Mouse (Mus musculus) urinary bladder, postnatal 4 days (tissue): ENCODE results near the gene Asb8.

Experiments used
- DNase-seq, 2 experiments: peaks; one replicate each; pipeline ENCODE4 v3.0.0; 2021 to 2022; ENCODE audit warnings: low spot score in 2 of 2

Asb8 gene

DNA sequence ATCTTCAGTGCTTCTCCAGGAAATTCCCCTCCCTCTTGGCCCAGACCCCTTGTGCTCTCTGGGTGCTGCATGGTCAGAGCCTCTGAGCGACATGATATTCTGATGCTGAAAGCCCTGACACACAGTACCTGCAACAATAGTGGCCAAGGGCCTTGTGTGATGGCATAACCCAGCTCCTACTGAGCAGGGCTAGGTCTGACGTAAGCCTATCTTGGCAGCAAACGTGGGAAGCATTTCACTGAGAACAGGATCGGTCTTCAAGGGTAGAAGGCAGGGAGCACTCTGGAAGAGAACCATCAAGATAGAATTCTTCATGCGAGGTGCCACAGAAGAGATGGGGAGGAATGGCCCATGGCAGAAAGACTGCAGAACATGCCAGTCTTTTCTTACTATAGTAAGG is at the start of gene Asb8:
Gene Asb8, minus strand, starts transcription at position 101 of the 400 bp plus-strand sequence.
- DNase-seq = no peak

DNA sequence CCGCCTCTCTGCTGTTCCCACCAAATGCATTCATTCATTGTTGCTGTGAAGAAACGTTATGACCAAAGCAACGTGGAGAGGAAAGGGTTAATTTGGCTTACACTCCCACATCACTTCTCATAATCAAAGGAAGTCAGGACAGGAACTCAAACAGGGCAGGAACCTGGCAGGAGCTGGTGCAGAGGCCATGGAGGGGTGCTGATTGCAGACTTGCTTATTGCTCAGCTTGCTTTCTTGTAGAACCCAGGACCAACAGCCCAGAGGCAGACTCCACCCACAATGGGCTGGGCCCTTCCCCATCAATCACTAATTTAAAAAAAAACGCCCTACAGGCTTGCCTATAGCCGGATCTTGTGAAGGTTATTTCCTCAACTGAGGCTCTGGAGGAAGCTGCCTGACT is 48.7 kb upstream of the Asb8 start:
- DNase-seq = no peak

DNA sequence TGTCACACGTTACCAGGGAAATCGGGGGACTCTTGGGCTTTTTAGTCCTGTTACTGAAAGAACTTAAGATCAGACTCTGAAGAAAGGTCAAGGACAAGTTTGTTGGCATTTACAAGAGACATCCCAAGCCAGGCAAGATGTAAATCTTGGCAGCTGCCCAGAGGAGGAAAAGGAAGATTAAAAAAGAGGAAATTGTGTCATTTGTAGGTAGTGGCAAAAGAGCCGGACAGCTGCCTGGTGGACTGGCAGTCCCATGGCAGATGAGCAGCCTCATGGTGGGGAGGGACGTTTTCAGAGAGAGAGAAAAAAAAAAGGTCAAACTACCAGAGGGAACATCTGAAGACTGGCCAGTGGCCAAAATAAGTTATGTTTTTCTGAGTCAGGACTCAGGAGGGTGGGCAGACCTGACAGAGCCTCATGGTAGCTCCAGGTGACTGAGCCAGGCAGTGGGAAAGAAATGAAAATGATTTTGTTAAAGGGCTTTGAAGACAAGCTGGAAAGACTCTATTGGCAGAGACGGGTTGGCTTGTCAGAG is 48.0 kb upstream of the Asb8 start:
- no peak for DNase-seq

DNA sequence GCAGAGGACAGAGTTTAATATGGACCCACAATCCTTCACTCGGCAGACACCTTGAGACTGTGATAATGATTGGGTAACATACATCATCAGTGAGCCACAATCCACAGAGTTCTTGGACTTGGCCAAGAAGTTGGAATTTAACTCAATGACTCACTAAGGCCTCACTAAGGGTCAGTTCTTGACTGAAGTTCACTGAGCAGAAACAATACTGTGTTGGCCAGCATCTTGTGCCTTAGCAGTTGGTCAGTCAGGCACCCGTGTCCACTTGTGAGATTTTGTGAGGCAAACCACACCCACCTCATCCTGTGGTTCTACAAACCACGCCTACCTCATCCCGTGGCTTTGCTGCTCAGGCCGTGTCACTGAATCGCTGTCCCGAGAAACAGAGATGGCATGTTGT is 44.3 kb upstream of the Asb8 start:
- DNase-seq = no peak

DNA sequence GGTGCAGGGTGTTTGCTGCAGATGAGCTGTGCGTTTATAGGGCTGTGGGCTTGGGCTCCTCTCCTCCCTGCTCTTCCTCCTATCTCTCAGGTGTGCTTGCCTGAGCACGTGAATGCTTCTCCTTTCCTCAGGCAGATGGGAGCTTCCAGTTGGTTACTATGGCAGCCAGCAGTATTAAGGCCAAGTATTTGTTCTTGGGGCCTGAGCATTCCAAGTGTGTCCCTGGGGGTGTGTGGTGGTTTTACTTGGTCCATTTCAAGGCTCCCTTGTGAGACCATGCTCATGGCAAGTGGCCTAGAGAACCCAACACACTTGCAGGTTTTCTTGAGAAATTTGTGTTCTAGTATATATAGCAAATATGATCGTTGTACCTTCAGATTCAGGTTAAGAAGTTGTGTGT is 30.0 kb upstream of the Asb8 start, which contains the start of gene Olfr288:
Gene Olfr288, minus strand, starts transcription at position 101 of the 400 bp plus-strand sequence.
- no peak for DNase-seq

DNA sequence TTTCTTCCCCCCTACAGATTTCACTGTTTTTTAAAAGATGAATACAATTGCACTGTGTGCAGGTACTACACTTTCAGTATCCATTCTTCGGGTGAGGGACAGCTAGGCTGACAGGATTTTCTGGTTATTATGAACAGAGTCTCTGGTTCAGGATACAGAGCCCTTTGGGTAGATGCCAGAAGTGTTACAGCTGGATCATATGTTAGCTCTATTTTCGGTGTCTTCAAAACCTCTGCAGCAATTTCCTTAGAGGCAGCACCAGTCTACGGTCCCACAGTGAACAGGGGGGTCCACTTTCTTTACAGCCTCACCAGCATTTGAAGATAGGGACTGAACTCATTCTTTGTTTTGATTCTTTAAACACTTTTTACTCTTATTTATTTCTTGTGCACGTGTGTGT is 19.0 kb upstream of the Asb8 start:
- DNase-seq = no peak

DNA sequence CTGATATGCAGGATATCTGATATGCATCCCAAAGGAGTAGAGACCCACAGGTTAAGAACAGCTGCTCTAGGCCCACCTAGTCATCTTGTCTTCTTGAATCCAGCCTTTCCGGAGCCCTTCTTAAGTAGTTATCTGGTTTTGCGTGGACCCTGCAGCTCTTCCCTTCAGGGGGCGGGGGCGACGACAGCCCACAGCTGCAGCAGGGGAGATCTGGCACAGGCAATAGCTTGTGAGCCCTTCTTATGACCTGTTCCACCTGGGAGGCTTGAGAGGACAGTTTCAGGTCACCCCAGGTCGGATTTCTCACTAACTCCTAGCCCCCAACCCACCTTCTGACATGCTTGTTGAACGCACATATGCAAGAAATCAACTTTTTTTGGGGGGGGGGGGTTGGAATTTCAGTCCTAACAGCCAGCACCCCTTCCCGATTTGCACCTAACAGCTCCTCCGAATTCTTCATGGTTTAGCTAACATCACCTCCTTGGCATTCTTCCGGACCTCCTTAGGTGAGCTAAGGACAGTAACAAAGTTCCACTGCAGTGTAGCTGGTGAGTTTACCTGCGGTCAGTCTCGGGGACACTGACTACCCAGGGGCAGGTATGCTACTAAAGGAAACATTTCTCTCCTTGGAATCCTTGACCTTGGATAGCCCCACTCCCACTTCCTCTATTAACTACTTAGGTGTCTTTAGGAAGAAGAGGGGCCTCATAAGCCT is 16.6 kb upstream of the Asb8 start:
- DNase-seq = no peak

DNA sequence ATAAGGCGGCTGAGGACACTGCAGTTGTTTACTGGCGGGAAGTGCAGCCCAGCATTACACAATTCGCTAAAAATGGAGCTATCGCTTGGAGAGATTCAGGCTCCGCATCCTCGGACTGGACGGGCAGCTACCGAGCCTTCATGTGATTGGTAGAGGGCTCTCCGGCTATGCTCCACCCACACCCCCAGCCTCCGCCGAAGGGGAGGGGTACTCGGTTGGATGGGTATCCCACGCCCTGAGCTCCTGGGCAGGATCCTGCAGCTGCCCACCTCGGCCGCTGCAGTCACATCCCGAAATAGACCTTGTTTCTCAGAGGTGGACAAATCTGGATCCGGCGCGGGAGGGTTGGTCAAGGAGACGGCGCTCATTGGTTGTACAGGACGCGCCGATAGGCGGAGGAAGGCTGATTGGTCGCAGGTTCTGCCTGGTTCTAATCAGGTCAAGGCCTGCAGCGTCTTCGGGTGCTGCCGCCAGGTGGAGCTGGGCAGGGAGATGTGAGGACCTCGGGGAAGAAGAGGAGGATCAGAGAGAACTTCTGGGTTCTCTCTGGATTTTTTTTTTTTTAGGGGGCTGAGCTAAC is 15.8 kb upstream of the Asb8 start:
- DNase-seq = peak; percentile 93 to 94

DNA sequence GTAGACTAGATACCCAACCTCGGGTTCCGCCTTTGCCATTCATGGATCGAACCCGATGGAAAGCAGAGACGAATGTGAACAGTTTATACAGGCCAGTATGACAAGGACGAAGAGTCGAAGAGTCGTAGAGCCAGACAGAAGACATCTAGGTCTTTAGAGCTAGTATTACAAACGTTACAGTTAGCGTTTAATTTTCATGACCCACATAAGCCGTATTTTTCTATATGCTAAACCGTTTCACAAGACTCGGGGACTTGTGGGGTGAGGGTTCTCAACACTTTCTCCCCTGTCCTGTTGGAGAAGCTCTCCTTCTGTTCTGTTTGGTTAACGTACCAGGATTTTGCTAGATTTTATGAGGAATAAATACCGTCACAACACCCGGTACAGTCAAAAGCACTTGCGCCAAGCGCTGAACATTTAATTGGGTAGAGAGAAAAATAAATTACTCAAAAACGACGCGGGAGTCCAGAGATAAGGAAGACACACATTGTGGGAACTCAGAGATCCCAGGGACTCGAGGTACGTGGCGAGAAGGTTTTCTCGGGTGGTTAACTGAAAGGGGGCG is 15.2 kb upstream of the Asb8 start:
- no peak for DNase-seq

DNA sequence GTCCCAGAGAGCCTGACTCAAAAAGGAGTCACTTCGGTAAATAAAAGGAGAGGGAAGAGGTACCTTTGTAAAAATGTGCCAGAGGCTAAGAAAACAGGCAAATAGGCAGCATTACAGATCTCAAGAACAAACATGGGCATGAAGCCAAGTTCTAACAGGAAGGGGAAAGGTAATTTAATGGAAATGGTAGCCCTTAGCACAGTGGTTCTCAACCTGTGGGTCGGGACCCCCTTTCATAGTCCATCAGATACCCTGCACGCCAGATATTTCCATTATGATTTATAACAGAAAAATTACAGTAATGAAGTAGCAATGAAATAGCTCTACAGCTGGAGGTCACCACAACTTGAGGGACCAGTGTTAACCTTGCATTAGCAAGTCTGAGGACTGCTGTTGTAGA is 11.9 kb upstream of the Asb8 start:
- DNase-seq = no peak

DNA sequence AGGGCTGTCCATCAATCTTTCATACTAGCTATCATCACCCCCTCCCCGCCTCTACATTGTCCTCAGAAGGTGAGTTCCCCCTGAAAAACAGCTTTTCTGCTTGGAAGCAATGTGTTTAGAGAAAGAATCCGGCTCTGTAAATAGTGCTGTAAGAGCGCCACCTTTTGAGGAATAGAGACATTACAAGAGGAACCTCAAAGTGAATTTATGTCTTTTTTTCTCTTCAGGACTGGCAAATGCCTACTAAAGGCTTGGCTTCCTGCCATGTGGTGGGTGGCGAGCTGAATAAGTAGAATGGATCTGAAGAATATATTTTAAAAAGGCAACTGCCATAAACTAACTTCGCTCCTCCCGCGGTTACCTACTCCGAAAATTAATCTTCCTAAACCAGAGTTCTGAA is 8.4 kb upstream of the Asb8 start:
- no peak for DNase-seq

DNA sequence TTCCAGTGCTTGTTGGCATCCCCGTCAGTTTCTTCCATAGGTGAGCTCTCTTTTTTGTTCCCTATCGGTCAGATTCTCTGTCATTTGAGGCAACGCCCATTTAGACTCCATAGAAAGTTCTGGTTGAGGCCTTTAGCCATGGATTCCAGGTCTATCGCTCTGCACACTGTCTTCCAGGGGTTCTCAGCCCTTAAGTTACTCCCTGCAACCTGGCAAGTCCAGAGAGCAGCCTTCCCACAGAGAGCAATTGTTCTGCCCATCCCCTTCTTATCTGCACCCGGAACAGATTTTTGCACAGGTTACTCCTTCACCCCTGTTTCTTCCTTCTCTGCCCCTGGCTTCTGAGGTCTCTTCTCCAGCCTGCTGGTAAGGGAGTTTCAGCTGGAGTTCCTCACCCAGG is 6.7 kb upstream of the Asb8 start:
- DNase-seq = no peak

DNA sequence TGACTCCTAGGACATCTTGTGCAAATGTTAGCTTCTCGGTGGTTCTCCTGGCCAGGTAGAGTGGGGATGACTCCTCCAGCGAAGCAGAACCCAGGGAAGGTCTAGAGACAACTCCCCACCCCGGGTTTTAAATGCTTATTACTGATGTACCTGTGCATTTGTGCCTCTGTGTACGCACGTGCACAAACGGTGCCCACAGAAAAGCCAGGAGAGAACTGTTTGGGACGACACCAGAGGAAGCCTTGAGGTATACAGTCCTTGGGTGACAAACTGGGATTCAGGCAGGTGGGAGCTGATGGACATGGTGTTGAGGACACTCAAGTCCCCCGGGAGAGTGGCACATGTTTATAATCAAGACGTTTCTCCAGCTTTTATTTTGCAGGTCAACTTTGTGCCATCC is 5.5 kb upstream of the Asb8 start:
- DNase-seq = no peak

DNA sequence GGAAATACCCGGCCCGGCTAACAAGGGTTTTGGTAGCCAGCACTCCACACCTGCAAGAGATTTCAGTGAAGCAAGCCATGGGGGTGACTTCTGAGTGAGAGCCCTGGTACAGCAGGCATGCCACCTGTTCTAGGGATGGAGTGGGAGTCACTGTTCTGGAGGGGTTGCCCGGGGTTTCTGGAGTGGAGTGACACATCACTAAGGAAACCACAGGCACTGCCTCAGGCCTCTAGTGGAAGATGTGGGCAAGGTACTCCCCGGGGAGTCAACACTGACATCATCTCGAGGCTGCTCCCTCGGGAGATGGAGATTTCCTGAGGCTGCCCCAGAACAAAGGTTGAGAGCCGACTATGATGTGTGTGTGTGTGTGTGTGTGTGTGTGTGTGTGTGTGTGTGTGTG is 4.9 kb upstream of the Asb8 start:
- no peak for DNase-seq

DNA sequence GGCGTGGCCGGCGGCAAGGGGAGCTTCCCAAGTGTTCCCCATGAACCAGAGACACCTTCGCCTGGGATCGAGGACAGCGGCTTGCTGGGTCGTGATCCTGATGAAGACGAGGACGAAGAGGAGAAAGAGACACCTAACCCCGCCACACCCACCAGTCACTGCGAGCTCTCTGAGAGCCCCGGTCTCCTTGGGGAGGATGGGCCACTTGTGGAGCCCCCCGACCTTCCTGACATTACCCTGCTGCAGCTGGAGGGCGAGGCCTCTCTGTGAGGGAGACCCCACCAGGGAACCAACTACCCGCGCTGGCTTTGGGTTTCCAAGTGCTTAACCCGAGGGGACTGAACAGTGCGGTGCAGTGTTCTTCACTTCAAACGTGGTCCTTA is 3.2 kb upstream of the Asb8 start:
- no peak for DNase-seq

DNA sequence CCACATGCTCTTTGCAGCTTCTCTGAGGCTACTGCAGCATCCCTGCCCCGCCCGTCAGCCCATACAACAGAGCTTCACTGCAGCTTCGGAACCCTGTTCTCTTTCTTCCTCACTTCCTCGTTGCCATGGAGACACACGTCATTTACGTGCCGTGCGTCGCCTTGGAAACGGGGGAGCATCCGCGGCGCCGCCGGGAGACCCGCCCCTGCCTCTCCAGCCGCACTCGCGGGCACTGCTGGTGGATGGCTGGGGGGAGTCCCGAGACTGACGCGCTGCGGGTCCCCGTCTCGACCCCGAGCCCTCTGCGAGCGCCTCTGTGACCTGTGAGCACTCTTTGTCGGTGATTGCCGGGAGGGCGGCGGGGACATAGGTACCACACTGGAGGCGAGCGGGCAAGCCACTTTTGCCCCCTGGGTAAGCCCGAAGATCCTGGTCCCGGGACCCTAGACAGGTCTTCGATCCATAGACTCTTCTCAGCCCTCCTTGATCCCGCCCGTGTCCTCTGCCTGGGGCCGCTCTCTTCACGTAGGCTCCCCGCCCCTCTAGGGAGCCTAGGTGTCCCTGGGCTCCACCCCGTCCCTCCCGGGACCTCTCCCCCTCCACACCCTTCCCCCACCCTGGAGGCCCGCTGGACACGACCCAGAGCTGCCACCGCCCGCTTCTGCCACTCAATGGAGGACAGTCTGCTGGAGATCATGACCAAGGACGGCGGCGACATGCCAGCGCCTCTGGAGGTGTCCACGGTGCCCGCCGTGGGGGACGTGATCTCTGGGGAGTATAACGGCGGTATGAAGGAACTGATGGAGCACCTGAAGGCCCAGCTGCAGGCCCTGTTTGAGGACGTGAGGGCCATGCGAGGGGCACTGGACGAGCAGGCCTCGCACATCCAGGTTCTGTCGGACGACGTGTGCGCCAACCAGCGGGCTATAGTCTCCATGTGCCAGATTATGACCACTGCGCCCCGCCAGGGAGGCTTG is 2.5 kb upstream of the Asb8 start:
- peak; percentile 64 to 77 for DNase-seq

DNA sequence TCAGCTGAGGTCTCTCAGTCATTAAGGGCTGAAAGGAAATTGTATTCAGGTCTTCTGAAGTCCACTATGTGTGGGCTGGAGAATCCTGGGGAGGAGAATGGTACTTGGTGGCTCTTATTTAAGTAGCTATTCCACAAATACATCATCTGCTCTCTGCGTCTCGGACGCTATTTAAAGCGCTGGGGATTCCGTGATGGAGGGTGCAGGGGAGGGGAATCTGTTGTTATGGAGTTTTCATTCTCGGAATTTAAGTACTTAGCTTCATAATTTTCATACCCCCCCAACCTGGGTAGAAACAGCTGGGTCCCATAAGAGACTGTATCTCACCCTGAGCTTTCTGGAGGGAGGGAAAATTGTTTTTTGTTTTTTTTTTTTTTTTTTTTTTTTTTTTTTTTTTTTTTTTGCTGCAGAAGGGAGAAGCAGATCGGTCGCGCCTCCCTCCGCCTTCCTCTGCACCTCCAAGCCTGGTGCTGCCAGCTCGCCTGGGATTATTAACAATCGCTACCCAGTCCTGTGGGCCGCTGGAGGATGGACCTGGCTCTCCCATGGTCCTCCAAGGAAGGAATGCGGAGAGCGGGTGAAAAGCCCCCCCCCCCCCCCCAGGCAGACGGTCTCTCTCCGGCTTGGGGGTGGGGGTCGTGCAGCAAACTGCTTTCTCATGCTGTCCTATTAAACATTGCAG is 1.7 kb upstream of the Asb8 start, which contains the start of gene Ccdc184:
Gene Ccdc184, plus strand, starts transcription at position 196 of the 682 bp plus-strand sequence.
- DNase-seq = no peak

DNA sequence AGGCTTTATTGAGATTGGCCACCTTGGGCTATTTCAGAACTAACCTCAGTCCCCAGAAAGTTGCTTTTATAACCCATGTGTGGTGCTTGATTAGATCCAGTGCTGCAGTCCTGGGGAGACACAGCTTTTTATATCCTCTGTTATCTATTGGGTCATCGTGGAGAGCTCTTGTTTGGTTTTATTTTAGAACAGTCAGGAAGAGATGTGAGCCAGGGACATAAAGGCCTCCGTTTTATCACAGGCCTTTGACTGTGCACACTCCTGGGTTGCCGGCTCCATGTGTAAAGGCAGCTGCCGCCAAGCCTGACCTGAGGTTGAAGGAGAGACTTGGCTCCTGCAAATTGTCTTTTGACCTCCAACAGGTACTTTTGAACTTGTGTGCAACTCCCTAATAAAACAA is 2.9 kb downstream of the Asb8 start:
- DNase-seq = no peak

DNA sequence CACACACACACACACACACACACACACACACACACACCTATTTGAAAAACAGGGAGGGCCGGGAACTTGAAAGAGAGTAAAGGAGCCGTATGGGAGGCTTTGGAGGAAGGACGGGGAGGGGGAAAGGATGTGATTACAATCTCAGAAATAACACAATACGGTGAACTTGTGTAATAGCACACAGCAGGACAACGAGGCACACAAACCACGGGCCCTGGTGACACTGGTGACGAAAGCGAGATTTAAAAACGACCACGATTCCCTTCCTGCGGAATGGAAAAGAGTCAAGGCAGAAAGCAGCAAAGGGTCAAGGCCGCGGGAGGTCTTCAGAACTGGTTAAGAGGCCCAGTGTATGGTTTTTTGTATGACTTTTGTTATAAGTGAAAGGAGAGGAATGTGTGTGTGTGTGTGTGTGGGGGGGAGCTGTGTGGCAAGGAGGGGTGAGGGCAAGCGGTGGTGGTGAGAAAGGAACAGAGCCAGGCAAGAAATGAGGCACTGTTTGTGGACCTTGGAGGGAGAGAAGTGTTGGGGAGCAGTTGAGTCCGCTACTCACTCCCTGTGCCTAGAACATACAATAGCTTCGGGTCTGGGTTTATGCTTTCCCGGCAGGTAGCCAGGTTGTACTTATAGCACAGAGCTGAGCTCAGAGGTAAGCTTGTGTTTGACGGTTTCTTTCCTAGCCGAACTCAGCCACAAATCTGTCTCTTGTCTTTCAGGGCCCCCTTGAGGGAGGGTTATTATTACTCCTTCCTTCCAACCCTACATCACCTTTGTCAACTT is 4.2 kb downstream of the Asb8 start:
- no peak for DNase-seq

DNA sequence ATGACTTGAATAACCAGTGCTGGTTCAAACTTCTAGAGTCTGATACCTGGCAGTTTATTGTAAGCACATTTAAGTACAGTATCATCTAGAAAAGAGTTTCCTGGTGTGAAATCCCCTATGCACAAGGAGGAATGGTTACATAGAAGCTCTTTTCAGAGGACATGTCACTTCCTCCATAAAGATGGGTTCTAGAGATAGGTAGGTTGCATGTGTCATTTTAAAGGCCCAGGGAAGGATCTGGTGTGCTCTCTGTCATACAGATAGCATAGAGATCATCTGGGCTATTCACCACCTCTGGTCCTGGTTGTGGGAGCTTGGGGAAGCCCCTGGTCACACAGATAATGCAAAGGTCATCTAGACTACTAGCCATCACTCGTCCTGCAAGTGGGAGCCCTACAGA is 8.2 kb downstream of the Asb8 start:
- DNase-seq = no peak

DNA sequence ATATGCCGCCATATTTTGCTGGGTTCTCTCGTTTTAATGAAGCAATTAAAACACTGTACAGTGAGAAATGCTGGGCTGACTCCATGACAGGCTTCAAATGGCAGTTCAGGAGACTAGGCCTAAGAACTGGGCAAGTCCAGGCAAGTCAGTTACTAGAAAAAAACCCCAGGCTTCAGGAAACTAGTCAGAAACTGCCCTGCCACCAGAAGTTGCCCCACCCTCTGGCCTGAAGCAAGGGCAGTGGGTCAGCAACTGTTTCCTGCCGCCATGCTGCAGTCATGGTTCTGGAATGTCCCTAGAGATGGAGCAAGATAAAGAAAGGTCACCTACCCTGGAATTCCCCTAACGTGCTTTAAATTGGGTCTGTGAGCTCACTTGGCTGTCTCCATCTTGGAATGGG is 9.5 kb downstream of the Asb8 start:
- DNase-seq = no peak
